Mouse (Mus musculus) ovary, postnatal 10 days (tissue): ENCODE data around the gene I0C0044D17Rik.

Source experiments
- DNase-seq: peaks from one replicate; pipeline ENCODE4 v3.0.0; 2022; ENCODE audit warnings: low spot score

The I0C0044D17Rik gene

GRCm38 (mm10) chr4:98826701-98827100, 3.1 kb upstream of the I0C0044D17Rik start:
- DNase-seq: no peak

DNA sequence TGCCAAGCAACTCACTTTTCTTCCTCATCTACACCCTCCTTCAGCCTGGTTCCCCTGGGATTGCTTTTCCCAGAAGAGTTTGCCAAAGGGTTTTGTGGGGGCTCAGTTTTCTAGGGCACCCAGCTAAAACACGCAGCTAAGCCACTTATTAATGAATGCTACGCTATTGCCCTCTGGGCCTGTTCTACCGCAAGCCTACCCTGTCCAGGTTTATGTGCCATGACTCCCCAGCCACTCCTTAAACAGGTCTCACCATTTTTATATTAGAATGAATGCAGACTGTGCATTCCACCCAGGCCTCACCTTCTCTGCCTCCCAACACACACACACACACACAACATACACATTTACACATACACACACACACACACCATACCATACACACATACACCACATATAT, 593 bp downstream of the I0C0044D17Rik start:
- no peak for DNase-seq

GRCm38 (mm10) chr4:98822478-98822877, 1.2 kb downstream of the I0C0044D17Rik start:
- no peak for DNase-seq

DNA sequence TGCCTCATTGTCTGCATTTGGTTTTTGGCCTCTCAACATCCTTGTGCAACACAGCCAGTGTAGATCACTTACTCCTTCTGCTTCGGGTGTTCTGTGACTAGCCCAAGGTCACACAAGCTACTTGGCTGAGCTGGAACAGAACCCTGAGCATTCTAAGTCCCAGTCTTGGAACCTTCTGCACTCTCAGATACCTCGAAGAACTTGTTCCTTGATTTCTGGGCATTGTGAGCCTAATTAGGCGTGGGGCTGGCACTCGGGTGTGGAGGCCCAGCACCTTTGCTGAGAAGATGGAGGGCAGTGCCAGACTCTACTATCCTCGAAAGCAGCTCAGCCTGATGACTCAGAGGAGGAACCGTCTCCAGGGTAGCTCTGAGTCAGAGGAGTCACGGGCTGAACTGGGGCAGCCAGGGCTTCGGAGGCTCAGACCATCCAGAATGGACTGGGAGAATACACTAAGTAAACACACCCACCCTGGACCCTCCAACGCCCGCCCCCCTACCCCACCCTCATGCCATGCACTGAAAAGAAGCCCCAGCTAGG, 4.4 kb downstream of the I0C0044D17Rik start:
- DNase-seq: no peak

GRCm38 (mm10) chr4:98817184-98817911, 6.3 kb downstream of the I0C0044D17Rik start, which contains the start of gene Kank4:
Kank4 (minus strand) TSS chr4:98817537.
- DNase-seq: peak; percentile 50

DNA sequence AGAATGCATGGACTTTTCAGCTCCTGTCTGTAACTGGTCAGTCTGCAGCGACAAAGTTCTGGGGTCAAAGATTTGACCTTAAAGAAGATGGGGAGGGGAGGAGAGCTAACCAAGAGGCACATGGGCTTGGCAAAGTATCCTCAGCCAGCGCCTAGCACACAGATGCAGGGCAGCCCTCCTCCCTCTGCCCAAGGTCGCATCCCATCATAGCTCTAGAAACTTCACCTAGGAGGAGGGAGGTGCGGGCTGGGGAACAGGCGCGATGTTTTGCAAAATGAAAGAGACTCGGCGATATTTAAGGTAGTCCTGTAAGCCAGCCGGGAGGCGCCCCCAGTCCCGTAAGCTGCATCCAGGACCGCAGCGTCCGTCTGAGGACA, 6.8 kb downstream of the I0C0044D17Rik start:
- DNase-seq: no peak

DNA sequence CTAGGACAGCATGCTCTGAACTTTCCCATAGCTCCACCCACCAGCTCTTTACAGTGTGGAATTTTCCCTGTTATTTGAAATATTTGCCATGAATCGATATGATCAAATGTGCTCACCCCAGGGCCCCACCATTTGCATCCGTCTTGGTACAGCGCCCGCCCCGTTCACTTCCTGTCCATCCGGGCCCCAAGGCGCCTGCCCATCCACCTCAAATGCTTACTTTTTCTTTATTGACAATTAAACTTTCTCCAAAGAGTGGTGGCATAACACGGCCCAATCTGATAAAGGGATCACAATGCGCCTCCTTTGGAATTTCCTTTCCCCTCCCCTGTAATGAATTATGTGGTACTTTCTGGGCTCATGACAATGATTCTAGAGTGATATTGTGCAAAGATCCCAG, 17.3 kb downstream of the I0C0044D17Rik start:
- DNase-seq: no peak

GRCm38 (mm10) chr4:98805291-98806048, 18.2 kb downstream of the I0C0044D17Rik start:
- DNase-seq: no peak

DNA sequence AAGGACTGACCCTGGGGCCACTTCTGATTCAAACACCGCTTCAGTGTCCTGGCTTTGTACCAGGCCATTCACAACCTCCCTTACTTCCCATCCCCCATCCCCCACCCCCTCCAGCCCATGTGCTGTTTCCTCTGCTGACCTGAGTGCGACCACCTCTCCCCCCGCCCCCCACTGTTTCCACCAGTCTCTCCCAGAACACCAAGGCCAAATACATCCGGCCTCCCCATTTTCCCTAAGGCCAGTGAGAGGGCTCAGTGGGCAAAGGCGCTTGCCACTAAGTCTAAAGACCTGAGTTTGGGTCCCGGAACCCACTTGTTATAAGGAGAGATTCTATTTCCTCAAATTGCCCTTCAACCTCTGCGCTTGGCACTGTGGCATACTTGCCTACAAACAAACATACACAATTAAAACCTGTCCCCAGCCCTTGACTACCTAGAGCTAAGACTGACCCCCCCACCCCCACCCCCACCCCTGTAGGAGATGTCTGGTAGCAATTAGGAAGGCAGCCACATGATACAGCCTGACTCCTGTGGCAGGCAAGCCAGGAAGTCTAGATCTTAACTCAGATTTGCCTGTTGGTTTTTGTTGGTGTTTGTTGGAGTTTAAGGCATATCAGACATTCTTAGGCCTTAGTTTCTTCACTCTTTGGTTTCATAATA, 19.0 kb downstream of the I0C0044D17Rik start:
- no peak for DNase-seq

DNA sequence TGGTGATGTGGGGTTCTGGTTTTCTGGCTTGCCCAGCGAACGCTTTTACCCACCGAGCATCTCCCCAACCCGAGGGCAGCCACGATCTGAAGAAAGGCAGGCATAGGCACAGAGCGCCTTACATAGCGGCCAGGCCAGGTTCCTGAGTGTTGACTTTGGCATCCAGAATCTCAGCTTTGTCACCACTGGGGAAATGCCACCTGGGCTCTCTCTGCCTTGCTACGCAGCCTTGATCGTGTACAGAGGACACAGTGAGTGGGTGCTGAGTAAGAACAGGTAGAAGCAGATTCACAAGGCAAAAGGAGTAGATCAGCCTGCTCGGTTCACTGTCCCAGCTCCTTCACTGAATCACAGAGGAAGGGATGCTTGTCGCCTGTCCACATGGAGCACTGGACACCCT, 21.9 kb downstream of the I0C0044D17Rik start:
- DNase-seq: no peak

GRCm38 (mm10) chr4:98800824-98801223, 22.8 kb downstream of the I0C0044D17Rik start:
- DNase-seq: no peak

- DNase-seq: peak; percentile 35
Observed at GRCm38 (mm10) chr4:98796591-98797341, 26.9 kb downstream of the I0C0044D17Rik start.

DNA sequence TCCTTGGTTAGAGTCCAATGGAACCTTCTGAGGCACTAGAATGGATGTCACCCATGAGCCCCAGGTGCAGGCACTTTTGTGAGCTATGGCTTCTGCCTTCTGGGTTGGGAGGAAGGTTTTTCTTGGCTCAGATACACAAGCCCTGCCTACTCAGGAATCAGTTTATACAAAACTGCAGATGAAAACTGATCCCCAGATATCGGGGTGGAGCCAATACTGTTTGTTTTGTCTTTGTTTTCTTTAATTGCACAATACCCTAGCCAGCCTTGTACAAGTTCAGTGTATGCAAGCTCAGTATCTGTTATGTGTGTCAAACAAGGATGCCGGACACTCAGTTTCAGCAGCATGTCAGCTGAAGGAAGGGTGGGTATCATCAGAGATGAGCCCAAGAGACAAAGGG, 28.4 kb downstream of the I0C0044D17Rik start:
- no peak for DNase-seq

- DNase-seq: no peak
Observed at GRCm38 (mm10) chr4:98793486-98793885, 30.2 kb downstream of the I0C0044D17Rik start.

- DNase-seq: no peak
Observed at GRCm38 (mm10) chr4:98790721-98791120, 32.9 kb downstream of the I0C0044D17Rik start.

- no peak for DNase-seq
Observed at GRCm38 (mm10) chr4:98789861-98790311, 33.8 kb downstream of the I0C0044D17Rik start.

DNA sequence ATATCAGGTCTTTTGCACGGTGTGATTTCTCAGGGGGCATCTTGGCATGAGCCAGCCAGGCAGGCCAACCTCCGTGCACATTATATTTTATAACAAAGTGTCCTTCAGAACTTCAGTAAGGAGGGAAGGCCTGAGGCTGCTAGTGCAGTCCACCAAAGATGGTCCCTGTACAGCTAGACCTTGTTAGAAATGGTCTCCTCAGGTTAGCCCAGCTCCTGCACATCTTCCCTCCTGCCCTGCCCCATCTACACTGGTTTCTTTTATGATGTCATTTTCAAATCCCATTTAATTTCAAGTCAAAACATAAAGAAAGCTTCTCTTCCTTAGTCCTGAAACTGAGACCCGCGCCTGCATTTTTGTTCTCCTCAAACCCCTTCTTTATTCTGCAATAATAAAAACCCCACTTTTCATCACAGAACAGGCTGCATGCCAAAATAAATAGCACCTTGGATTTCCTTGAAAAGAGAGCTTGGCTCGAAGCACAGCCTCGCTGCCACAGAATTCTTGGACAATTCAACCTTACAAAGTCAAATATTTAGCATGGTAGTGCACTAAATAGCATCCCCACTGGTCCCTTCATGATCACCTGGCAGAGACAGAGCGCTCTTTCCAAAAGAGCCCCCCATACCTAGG, 34.4 kb downstream of the I0C0044D17Rik start:
- DNase-seq: no peak

DNA sequence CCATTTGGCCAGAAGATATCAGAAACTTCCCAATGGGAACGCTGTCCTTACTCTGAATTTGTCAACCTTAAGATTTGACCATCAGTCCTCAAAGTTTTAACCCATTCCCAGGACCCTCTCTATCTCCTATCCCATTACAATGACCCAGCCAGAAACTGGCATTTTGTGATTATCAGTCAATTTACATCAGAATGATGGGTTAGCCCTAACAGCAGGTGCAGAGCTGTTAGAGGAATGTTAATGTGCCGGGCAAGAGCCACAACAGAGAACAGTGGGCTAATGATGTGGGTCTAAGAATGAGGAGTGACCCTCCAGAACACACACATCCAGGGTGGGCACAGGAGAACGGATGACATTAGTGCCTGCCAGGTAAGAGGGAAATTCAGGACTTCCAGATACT, 37.4 kb downstream of the I0C0044D17Rik start:
- DNase-seq: no peak

GRCm38 (mm10) chr4:98785851-98786250, 37.8 kb downstream of the I0C0044D17Rik start:
- no peak for DNase-seq

DNA sequence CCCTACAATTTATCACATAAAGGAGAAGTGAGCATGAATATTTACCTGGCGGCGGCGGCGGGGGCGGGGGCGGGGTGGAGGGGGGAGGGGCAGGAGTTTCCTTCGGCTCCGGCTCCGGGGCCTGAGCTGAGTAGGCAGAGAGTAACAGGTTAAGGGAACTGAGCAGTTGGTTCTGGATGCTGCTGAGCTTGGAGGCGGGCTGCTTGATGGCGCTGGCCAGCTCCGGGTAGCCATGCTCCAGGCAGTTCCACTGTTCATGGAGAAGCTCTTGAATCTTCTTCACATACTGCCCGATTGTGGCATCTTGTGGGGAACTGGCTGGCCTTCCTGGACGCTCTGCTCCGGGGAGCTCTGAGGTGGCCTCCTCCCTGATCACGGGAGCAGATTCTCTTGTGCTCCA, 45.4 kb downstream of the I0C0044D17Rik start:
- DNase-seq: no peak

DNA sequence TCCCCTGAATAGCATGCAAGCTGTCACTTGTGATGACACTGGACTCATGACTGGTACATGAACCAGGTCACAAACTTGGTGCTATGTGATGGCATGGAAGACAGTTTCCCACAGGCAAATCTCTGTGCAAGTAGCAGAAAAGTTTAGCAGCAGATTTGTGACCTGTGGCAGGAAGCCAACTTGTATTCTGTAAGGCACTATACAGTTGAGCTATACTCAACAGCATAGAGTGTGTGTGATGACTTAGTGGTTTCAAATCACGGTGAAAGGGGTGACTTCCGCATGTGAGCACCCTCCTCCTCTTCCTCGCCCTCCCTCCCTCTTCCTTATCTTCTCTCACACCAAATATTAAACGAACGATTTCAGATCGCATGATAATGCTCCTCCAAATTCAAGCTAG, 46.2 kb downstream of the I0C0044D17Rik start:
- DNase-seq: no peak
